Mouse (Mus musculus) spleen, postnatal 4 days (tissue): Measurements from ENCODE around the gene Tcl1b1.
"Not testable (repeated sequence)": the region's sequence is repeated elsewhere in the genome, so short reads cannot be mapped to it uniquely, and the experiment has no call there.

ENCODE experiments used
- DNase-seq, 2 experiments: peaks; one replicate each; pipeline ENCODE4 v3.0.0; 2022; ENCODE audit warnings: low spot score in 2 of 2

Tcl1b1 gene

GRCm38 (mm10) chr12:105159390-105159789, at the start of gene Tcl1b1:
Tcl1b1 (plus strand) TSS chr12:105159690.
- DNase-seq, result no peak

GRCm38 (mm10) chr12:105109812-105110211, 49.7 kb upstream of the Tcl1b1 start:
- DNase-seq, result no peak

- no peak for DNase-seq
Measured at GRCm38 (mm10) chr12:105112321-105112988, 47.0 kb upstream of the Tcl1b1 start.

GRCm38 (mm10) chr12:105116648-105117047, 42.8 kb upstream of the Tcl1b1 start:
- no peak for DNase-seq

GRCm38 (mm10) chr12:105125362-105125761, 34.1 kb upstream of the Tcl1b1 start:
- no peak for DNase-seq

GRCm38 (mm10) chr12:105126516-105126915, 33.0 kb upstream of the Tcl1b1 start:
- no peak for DNase-seq

GRCm38 (mm10) chr12:105127607-105128006, 31.9 kb upstream of the Tcl1b1 start:
- no peak for DNase-seq

- not testable (repeated sequence) for DNase-seq
Measured at GRCm38 (mm10) chr12:105129494-105130205, 29.8 kb upstream of the Tcl1b1 start.

GRCm38 (mm10) chr12:105134167-105134566, 25.3 kb upstream of the Tcl1b1 start:
- not testable (repeated sequence) for DNase-seq

- DNase-seq, result not testable (repeated sequence)
Measured at GRCm38 (mm10) chr12:105134826-105135225, 24.7 kb upstream of the Tcl1b1 start.

- not testable (repeated sequence) for DNase-seq
Measured at GRCm38 (mm10) chr12:105137729-105138128, 21.8 kb upstream of the Tcl1b1 start.

- DNase-seq, result no peak
Measured at GRCm38 (mm10) chr12:105143096-105143495, 16.4 kb upstream of the Tcl1b1 start.

GRCm38 (mm10) chr12:105144928-105145327, 14.6 kb upstream of the Tcl1b1 start:
- DNase-seq, result not testable (repeated sequence)

GRCm38 (mm10) chr12:105145714-105146113, 13.8 kb upstream of the Tcl1b1 start, which contains the start of gene Tcl1b2:
Tcl1b2 (plus strand) TSS chr12:105146014.
- DNase-seq, result no peak

- not testable (repeated sequence) for DNase-seq
Measured at GRCm38 (mm10) chr12:105155286-105155685, 4.2 kb upstream of the Tcl1b1 start.

- no peak for DNase-seq
Measured at GRCm38 (mm10) chr12:105158842-105159241, 648 bp upstream of the Tcl1b1 start.

- no peak for DNase-seq
Measured at GRCm38 (mm10) chr12:105166734-105167133, 7.2 kb downstream of the Tcl1b1 start.

GRCm38 (mm10) chr12:105173366-105173765, 13.9 kb downstream of the Tcl1b1 start:
- no peak for DNase-seq

GRCm38 (mm10) chr12:105174318-105174717, 14.8 kb downstream of the Tcl1b1 start:
- peak; percentile 61 to 85 for DNase-seq

GRCm38 (mm10) chr12:105176044-105176443, 16.6 kb downstream of the Tcl1b1 start, which contains the start of gene Tcl1b5:
Tcl1b5 (plus strand) TSS chr12:105176344.
- DNase-seq, result not testable (repeated sequence)

GRCm38 (mm10) chr12:105181040-105181644, 21.7 kb downstream of the Tcl1b1 start:
- not testable (repeated sequence) for DNase-seq

- DNase-seq, result not testable (repeated sequence)
Measured at GRCm38 (mm10) chr12:105188980-105189379, 29.5 kb downstream of the Tcl1b1 start.
